22 mouse cellular contexts compared by ENCODE assay signal in the genomic region with DNA sequence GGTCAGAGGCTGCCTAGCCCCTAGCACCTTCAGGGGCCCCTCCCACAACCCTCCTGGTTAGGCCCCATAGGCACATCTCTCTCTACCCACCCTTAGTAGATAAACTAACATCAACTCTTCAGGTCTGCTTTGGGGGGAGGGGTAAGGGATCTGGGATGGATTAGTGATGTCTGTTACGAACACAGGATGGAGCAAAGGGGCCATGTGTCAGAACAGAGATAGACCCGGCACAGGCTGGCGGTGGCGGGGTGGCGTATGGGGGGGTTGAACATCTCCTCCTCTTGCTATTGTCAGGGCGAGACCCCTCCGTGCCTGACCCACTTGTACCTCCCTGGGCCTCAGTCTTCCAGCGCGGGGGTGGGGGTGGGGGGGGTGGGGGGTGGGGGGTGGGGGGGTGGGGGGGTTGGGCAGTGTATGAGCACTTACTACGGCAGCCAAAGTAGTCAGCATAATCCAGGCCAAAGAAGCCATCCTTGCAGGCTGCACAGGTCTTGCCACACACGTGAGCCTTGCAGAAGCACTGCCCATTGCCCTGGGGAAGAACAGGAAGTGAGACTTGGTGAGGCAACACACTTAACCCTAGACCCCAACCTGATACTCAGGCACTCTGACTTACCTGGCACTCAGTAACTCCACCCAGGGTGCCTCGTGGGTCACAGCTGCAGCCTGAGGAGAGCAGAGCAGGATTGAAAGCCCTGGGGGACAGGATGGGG. TPM values are rescaled to one million over a fixed set of nuclear protein-coding genes. Genes with fewer than 3 reads are reported as not detected.
DNase-seq lines count a peak whose midpoint lies in the region; ATAC-seq and TF ChIP-seq lines count a peak whose summit lies in the region.
"Had no signal": no experiment of that assay in that cellular context is flagged by ENCODE, and none has a peak within 500 bp of the region (broad histone marks: within the 10 kb centered on the region; RNA-seq: fewer than 3 reads in every experiment).

No protein-coding gene starts in this region.

- no peaks in the 10 kb centered on the region for H3K4me1 ChIP-seq in liver, embryonic 11.5 days (replicated peaks; ENCODE audit: control insufficient read depth, insufficient read depth, low read length)
- H3K4me1 ChIP-seq in ES-E14 (ENCODE audit: control insufficient read depth in 2 of 2, insufficient read depth in 2 of 2, low read length in 2 of 2, poor library complexity in 1 of 2), result peaks cover 0 to 2% of the 10 kb centered on the region in 2 experiments; a peak in 1 of 4 replicates
- H3K4me1 ChIP-seq: forebrain, embryonic 10.5 days; heart, embryonic 15.5 days; intestine, embryonic 15.5 days had no signal

- no peak overlapping the region for H3K27ac ChIP-seq in liver, embryonic 11.5 days (ENCODE audit: low read depth, low read length)
- H3K27ac ChIP-seq in ES-E14 (ENCODE audit: insufficient read depth, low read depth, low read length, poor library complexity, severe bottlenecking), result no peak overlapping the region
- H3K27ac ChIP-seq: forebrain, embryonic 10.5 days; heart, embryonic 15.5 days; hindbrain, embryonic 12.5 days; intestine, embryonic 15.5 days; kidney, embryonic 15.5 days; layer of hippocampus, adult 2 months; limb, embryonic 10.5 days; liver, embryonic 14.5 days; macrophage; midbrain, embryonic 13.5 days had no signal

- WGBS in liver, embryonic 11.5 days, result 52% methylated on average over 12 of the region's 12 CpGs

- H3K36me3 ChIP-seq in liver, embryonic 11.5 days (ENCODE audit: control insufficient read depth, insufficient read depth, low read length), result no peaks in the 10 kb centered on the region
- peaks cover 87% of the 10 kb centered on the region for H3K36me3 ChIP-seq in ES-E14 (ENCODE audit: control insufficient read depth, insufficient read depth, low read length, poor library complexity, severe bottlenecking)
- H3K36me3 ChIP-seq: hindbrain, embryonic 12.5 days; midbrain, embryonic 13.5 days had no signal

- no peaks in the 10 kb centered on the region for H3K27me3 ChIP-seq in liver, embryonic 11.5 days (replicated peaks; ENCODE audit: control insufficient read depth, insufficient read depth, low read length)
- H3K27me3 ChIP-seq: heart, embryonic 15.5 days; hindbrain, embryonic 12.5 days; intestine, embryonic 15.5 days; kidney, embryonic 15.5 days; midbrain, embryonic 13.5 days had no signal

- H3K9ac ChIP-seq in liver, embryonic 11.5 days (ENCODE audit: low read depth, low read length), result no peak overlapping the region
- no peak overlapping the region for H3K9ac ChIP-seq in ES-E14 (ENCODE audit: insufficient read depth, low read depth, low read length, poor library complexity, severe bottlenecking)
- H3K9ac ChIP-seq: heart, embryonic 15.5 days; hindbrain, embryonic 12.5 days; intestine, embryonic 15.5 days; kidney, embryonic 15.5 days; liver, embryonic 14.5 days; midbrain, embryonic 13.5 days had no signal

- no peak overlapping the region for H3K4me2 ChIP-seq in liver, embryonic 11.5 days
- H3K4me2 ChIP-seq: heart, embryonic 15.5 days; hindbrain, embryonic 12.5 days; intestine, embryonic 15.5 days; kidney, embryonic 15.5 days; midbrain, embryonic 13.5 days had no signal

- no peak overlapping the region for H3K4me3 ChIP-seq in liver, embryonic 11.5 days (ENCODE audit: low read depth, low read length)
- H3K4me3 ChIP-seq in ES-E14 (ENCODE audit: insufficient read depth in 1 of 2, low read depth in 1 of 2, low read length in 2 of 2, poor library complexity in 1 of 2, severe bottlenecking in 1 of 2), result no peak overlapping the region
- H3K4me3 ChIP-seq: forebrain, embryonic 10.5 days; heart, embryonic 15.5 days; hindbrain, embryonic 12.5 days; intestine, embryonic 15.5 days; kidney, embryonic 15.5 days; layer of hippocampus, adult 2 months; limb, embryonic 10.5 days; midbrain, embryonic 13.5 days had no signal

- peak; percentile 59 for ATAC-seq in liver, embryonic 11.5 days (replicated peaks; ENCODE audit: low FRiP score)
- ATAC-seq in granulocyte monocyte progenitor cell, adult 5-6 weeks (replicated peaks; ENCODE audit: poor library complexity, severe bottlenecking), result peak; percentile 92
- ATAC-seq: activated CD4-positive, CD25-positive, alpha-beta regulatory T cell, adult 4 months; intestine, embryonic 15.5 days; midbrain, embryonic 13.5 days had no signal

- in situ Hi-C loops in ES-E14 (cut with MboI; ENCODE audit: low sequenced_read_pairs in 2 of 2, unreplicated experiment in 2 of 2), result no loop called here

- DNase-seq in liver, embryonic 11.5 days (ENCODE audit: low spot score), result no peak
- DNase-seq in liver, result no peak
- DNase-seq in A20 (ENCODE audit: low read depth, low spot score), result peak; percentile 67
- peak; percentile 37 for DNase-seq in ES-E14 (ENCODE audit: low read depth, low spot score)
- no peak for DNase-seq in retina, embryonic 14.5 days (ENCODE audit: low spot score)
- DNase-seq in cerebellum, adult 18-20 months, result no peak
- no peak for DNase-seq in cerebellum, postnatal 36 days
- DNase-seq: adrenal gland, postnatal 14 days; cerebellum, adult 11-12 months; right cerebral cortex, adult 18-20 months had no signal

- no peaks in the 10 kb centered on the region for H3K9me3 ChIP-seq in liver, embryonic 11.5 days (ENCODE audit: control insufficient read depth, low read length)
- no peaks in the 10 kb centered on the region for H3K9me3 ChIP-seq in ES-E14 (ENCODE audit: control insufficient read depth, insufficient read depth, low read depth, low read length)
- H3K9me3 ChIP-seq: forebrain, embryonic 10.5 days; heart, embryonic 15.5 days; hindbrain, embryonic 12.5 days; intestine, embryonic 15.5 days; kidney, embryonic 15.5 days; limb, embryonic 10.5 days; midbrain, embryonic 13.5 days had no signal

TF ChIP-seq in ES-E14, 5 proteins besides CTCF, POLR2A, EP300 and RAD21:
- TF ChIP-seq ZNF384 (IDR thresholded peaks at IDR 0.05; ENCODE audit: low read depth, low read length), result no peak
- no peak for TF ChIP-seq ZC3H11A (IDR thresholded peaks at IDR 0.05; ENCODE audit: borderline replicate concordance, low read depth, low read length)
- TF ChIP-seq CHD2 (IDR thresholded peaks at IDR 0.05; ENCODE audit: low read depth, low read length), result no peak
- TF ChIP-seq MAFK (IDR thresholded peaks at IDR 0.05; ENCODE audit: insufficient read depth, low read depth, low read length), result no peak
- no peak for TF ChIP-seq HCFC1 (IDR thresholded peaks at IDR 0.05; ENCODE audit: borderline replicate concordance, insufficient read depth, low read length)
TF ChIP-seq in ES-E14: peak in this region for 0.

RNA-seq across cellular contexts. Expression of gene Adrm1, which starts 25.5 kb away (rescaled TPM):
- polyA plus RNA-seq in liver, embryonic 11.5 days (2014; fragmentation: Nextera tagmentation; extraction: Ambion mirVana), result 211 and 217 TPM in 2 replicates
- total RNA-seq in ES-E14 (2012; rRNA removed), result 169 and 196 TPM in 2 replicates
- 101 and 102 TPM in 2 replicates for total RNA-seq in granulocyte monocyte progenitor cell, adult 5-6 weeks (2014; fragmentation: Nextera tagmentation)
- 48.5 and 74.2 TPM in 2 replicates for total RNA-seq in granulocyte monocyte progenitor cell, adult 5-6 weeks (2017)

RNA-seq across cellular contexts. Expression of gene Lama5, which starts 28.9 kb away (rescaled TPM):
- polyA plus RNA-seq in liver, embryonic 11.5 days (2014; fragmentation: Nextera tagmentation; extraction: Ambion mirVana), result 10.7 and 15.5 TPM in 2 replicates
- 291 and 497 TPM in 2 replicates for total RNA-seq in ES-E14 (2012; rRNA removed)
- 0.06 TPM in 1 of 2 replicates, not detected in the other for total RNA-seq in granulocyte monocyte progenitor cell, adult 5-6 weeks (2014; fragmentation: Nextera tagmentation)
- total RNA-seq in granulocyte monocyte progenitor cell, adult 5-6 weeks (2017), result 0.05 TPM in 1 of 2 replicates, not detected in the other
- polyA plus RNA-seq: macrophage had no signal

Comparison
In these comparisons a context has a peak if more than half of its experiments do, and no peak if none do; other contexts are left out.
1. DNase-seq: peak in A20 (single experiment) and ES-E14 (single experiment); none in liver, embryonic 11.5 days (single experiment), liver (single experiment), retina, embryonic 14.5 days (single experiment), cerebellum, adult 18-20 months (0 of 2) and cerebellum, postnatal 36 days (0 of 2).
2. RNA of gene Lama5, which starts 28.9 kb away (total RNA-seq): 291 to 497 TPM in ES-E14; 0.05 to 0.06 TPM in granulocyte monocyte progenitor cell, adult 5-6 weeks; every median in the first group is over 100 times any median in the second.